ENCODE assay signal across 8 mouse cellular contexts in the genomic region with DNA sequence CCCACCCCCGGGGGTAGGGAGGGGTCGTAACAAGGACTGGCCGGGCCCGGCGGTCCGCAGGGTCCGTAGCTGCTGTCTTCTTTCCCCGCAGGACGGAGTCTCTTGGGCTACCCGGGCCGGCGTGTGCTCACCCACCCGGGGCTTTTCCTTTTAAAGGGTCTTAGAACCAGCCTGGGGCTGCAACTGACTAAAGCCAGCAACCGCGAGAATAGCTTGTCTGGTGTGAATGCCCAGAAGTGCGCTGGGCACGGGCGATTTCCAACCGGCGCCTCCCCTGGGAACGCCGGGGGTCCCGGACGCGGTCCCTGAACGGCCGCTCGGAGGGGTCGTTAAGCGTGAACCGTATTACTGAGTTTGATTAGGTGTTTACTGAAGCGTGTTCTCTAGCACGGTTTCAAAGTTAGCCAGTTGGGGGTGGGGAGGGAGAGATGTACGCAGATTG. TPM values are rescaled to one million over a fixed set of nuclear protein-coding genes. Genes with fewer than 3 reads are reported as not detected.
DNase-seq lines count a peak whose midpoint lies in the region; ATAC-seq and TF ChIP-seq lines count a peak whose summit lies in the region.

No protein-coding gene starts in this region.

- ATAC-seq in forebrain, postnatal 0 days: peak; percentile 10
- peak; percentile 16 for ATAC-seq in limb, embryonic 14.5 days (ENCODE audit: low FRiP score, low read depth)
- ATAC-seq in neural tube, embryonic 15.5 days (ENCODE audit: low FRiP score): peak; percentile 75
- ATAC-seq in inflammation-experienced regulatory T-cells, adult 6 months: no peak

- H3K27ac ChIP-seq in forebrain, postnatal 0 days (ENCODE audit: low read depth, low read length): peak overlapping the region; percentile 46
- peak overlapping the region; percentile 63; the same call in 1 of the 2 replicates for H3K27ac ChIP-seq in limb, embryonic 14.5 days (replicated peaks; ENCODE audit: low read depth, low read length)
- peak overlapping the region; percentile 92 for H3K27ac ChIP-seq in neural tube, embryonic 15.5 days (replicated peaks)

- H3K36me3 ChIP-seq in forebrain, postnatal 0 days (ENCODE audit: insufficient read depth): no peaks in the 10 kb centered on the region
- no peaks in the 10 kb centered on the region for H3K36me3 ChIP-seq in limb, embryonic 14.5 days (ENCODE audit: control insufficient read depth, insufficient read depth, low read length)
- H3K36me3 ChIP-seq in neural tube, embryonic 15.5 days: no peaks in the 10 kb centered on the region

- TF ChIP-seq POLR2A in limb, embryonic 14.5 days (IDR thresholded peaks at IDR 0.05; ENCODE audit: borderline replicate concordance, extremely low read depth, insufficient read depth, insufficient read length): no peak

- DNase-seq in layer of hippocampus, postnatal 10 days (ENCODE audit: low spot score in 2 of 2): peak; percentile 19 to 33
- no peak for DNase-seq in layer of hippocampus, adult 9-10 months (ENCODE audit: low spot score)
- peak; percentile 42 for DNase-seq in T-cell, adult 2 months (ENCODE audit: low spot score)
- peak; percentile 14 for DNase-seq in forebrain, postnatal 0 days
- DNase-seq in limb, embryonic 14.5 days (ENCODE audit: low spot score): no peak
- no peak for DNase-seq in frontal cortex, postnatal 10 days (ENCODE audit: low spot score in 2 of 2)

- peaks cover 11% of the 10 kb centered on the region; the same call in 1 of the 2 replicates for H3K4me1 ChIP-seq in forebrain, postnatal 0 days (ENCODE audit: insufficient read depth)
- peaks cover 6% of the 10 kb centered on the region; the same call in 1 of the 2 replicates for H3K4me1 ChIP-seq in limb, embryonic 14.5 days (ENCODE audit: control insufficient read depth, insufficient read depth, low read length)
- peaks cover 40% of the 10 kb centered on the region for H3K4me1 ChIP-seq in neural tube, embryonic 15.5 days

- under 1% methylated on average over 32 of the region's 34 CpGs for WGBS in forebrain, postnatal 0 days
- under 1% methylated on average over 27 of the region's 34 CpGs for WGBS in limb, embryonic 14.5 days
- WGBS in neural tube, embryonic 15.5 days: under 1% methylated on average over 34 of the region's 34 CpGs

- peak overlapping the region; percentile 73 for H3K4me2 ChIP-seq in forebrain, postnatal 0 days (ENCODE audit: low read depth)
- peak overlapping the region; percentile 74 for H3K4me2 ChIP-seq in limb, embryonic 14.5 days (replicated peaks; ENCODE audit: low read depth, low read length, severe bottlenecking)
- H3K4me2 ChIP-seq in neural tube, embryonic 15.5 days: peak overlapping the region; percentile 80

- no peak for TF ChIP-seq CTCF in forebrain, postnatal 0 days (IDR thresholded peaks at IDR 0.05; ENCODE audit: low read depth)

- H3K9ac ChIP-seq in forebrain, postnatal 0 days: peak overlapping the region; percentile 82
- H3K9ac ChIP-seq in limb, embryonic 14.5 days (ENCODE audit: low read depth, low read length, severe bottlenecking): peak overlapping the region; percentile 88
- peak overlapping the region; percentile 80 for H3K9ac ChIP-seq in neural tube, embryonic 15.5 days (replicated peaks)

- peak overlapping the region; percentile 93 for H3K4me3 ChIP-seq in forebrain, postnatal 0 days (ENCODE audit: low read depth, low read length)
- H3K4me3 ChIP-seq in limb, embryonic 14.5 days (replicated peaks; ENCODE audit: low read length): peak overlapping the region; percentile 92
- H3K4me3 ChIP-seq in neural tube, embryonic 15.5 days (replicated peaks): peak overlapping the region; percentile 90

- no peaks in the 10 kb centered on the region for H3K9me3 ChIP-seq in forebrain, postnatal 0 days (ENCODE audit: low read length)
- no peaks in the 10 kb centered on the region for H3K9me3 ChIP-seq in limb, embryonic 14.5 days (ENCODE audit: control insufficient read depth, low read length)
- H3K9me3 ChIP-seq in neural tube, embryonic 15.5 days (replicated peaks): no peaks in the 10 kb centered on the region

- no peaks in the 10 kb centered on the region for H3K27me3 ChIP-seq in forebrain, postnatal 0 days (ENCODE audit: insufficient read depth, low read length)
- H3K27me3 ChIP-seq in limb, embryonic 14.5 days (ENCODE audit: control insufficient read depth, insufficient read depth, low read length): no peaks in the 10 kb centered on the region
- no peaks in the 10 kb centered on the region for H3K27me3 ChIP-seq in neural tube, embryonic 15.5 days (replicated peaks)

RNA-seq across cellular contexts. Expression of a gene that starts 0.6 kb away (rescaled TPM):
- total RNA-seq in layer of hippocampus, postnatal 10 days (2021): 10 to 100 TPM; 55.0 to 61.3 TPM
- total RNA-seq in forebrain, postnatal 0 days (2014; rRNA removed): 70.9 and 81.0 TPM in 2 replicates
- 20.2 and 25.7 TPM in 2 replicates for polyA plus RNA-seq in forebrain, postnatal 0 days (2015; fragmentation: Nextera tagmentation; extraction: Ambion mirVana)
- polyA plus RNA-seq in limb, embryonic 14.5 days (2012; rRNA removed): 35.7 and 42.7 TPM in 2 replicates
- 19.6 and 20.3 TPM in 2 replicates for polyA plus RNA-seq in limb, embryonic 14.5 days (2014; fragmentation: Nextera tagmentation; extraction: Ambion mirVana)
- polyA plus RNA-seq in neural tube, embryonic 15.5 days (2015; fragmentation: Nextera tagmentation; extraction: Ambion mirVana): 31.2 and 31.9 TPM in 2 replicates
- polyA plus RNA-seq in inflammation-experienced regulatory T-cells, adult 6 months (2017; shearing (Covaris generic)): 10 to 100 TPM in 2 of 3 experiments, 1 to 10 TPM in 1; 9.3 to 15.1 (median 13.8) TPM

RNA-seq across cellular contexts. Expression of a gene that starts 0.9 kb away (rescaled TPM):
- 100 to 1,000 TPM; 134 to 147 TPM for total RNA-seq in layer of hippocampus, postnatal 10 days (2021)
- total RNA-seq in forebrain, postnatal 0 days (2014; rRNA removed): 121 and 142 TPM in 2 replicates
- 119 and 129 TPM in 2 replicates for polyA plus RNA-seq in forebrain, postnatal 0 days (2015; fragmentation: Nextera tagmentation; extraction: Ambion mirVana)
- 43.3 and 47.2 TPM in 2 replicates for polyA plus RNA-seq in limb, embryonic 14.5 days (2012; rRNA removed)
- polyA plus RNA-seq in limb, embryonic 14.5 days (2014; fragmentation: Nextera tagmentation; extraction: Ambion mirVana): 113 and 128 TPM in 2 replicates
- 102 and 111 TPM in 2 replicates for polyA plus RNA-seq in neural tube, embryonic 15.5 days (2015; fragmentation: Nextera tagmentation; extraction: Ambion mirVana)
- 10 to 100 TPM; 54.2 to 93.0 (median 62.4) TPM for polyA plus RNA-seq in inflammation-experienced regulatory T-cells, adult 6 months (2017; shearing (Covaris generic))

RNA-seq across cellular contexts. Expression of a gene that starts 35.7 kb away (rescaled TPM):
- total RNA-seq in layer of hippocampus, postnatal 10 days (2021): 10 to 100 TPM; 34.3 to 37.1 TPM
- total RNA-seq in forebrain, postnatal 0 days (2014; rRNA removed): 41.5 and 50.3 TPM in 2 replicates
- 10.6 and 19.6 TPM in 2 replicates for polyA plus RNA-seq in forebrain, postnatal 0 days (2015; fragmentation: Nextera tagmentation; extraction: Ambion mirVana)
- 56.3 and 68.0 TPM in 2 replicates for polyA plus RNA-seq in limb, embryonic 14.5 days (2012; rRNA removed)
- polyA plus RNA-seq in limb, embryonic 14.5 days (2014; fragmentation: Nextera tagmentation; extraction: Ambion mirVana): 24.9 and 30.4 TPM in 2 replicates
- polyA plus RNA-seq in neural tube, embryonic 15.5 days (2015; fragmentation: Nextera tagmentation; extraction: Ambion mirVana): 31.8 and 36.2 TPM in 2 replicates
- 10 to 100 TPM; 19.6 to 23.6 (median 21.9) TPM for polyA plus RNA-seq in inflammation-experienced regulatory T-cells, adult 6 months (2017; shearing (Covaris generic))

Comparison
In these comparisons a context has a peak if more than half of its experiments do, and no peak if none do; other contexts are left out.
1. DNase-seq: peak in layer of hippocampus, postnatal 10 days (2 of 2), T-cell, adult 2 months (single experiment) and forebrain, postnatal 0 days (single experiment); none in layer of hippocampus, adult 9-10 months (single experiment), limb, embryonic 14.5 days (single experiment) and frontal cortex, postnatal 10 days (0 of 2).
2. Peak in every context shown above with its lines, with median percentiles within 50 percentile points of each other: H3K27ac ChIP-seq, H3K4me2 ChIP-seq, H3K4me3 ChIP-seq and H3K9ac ChIP-seq.